Mouse (Mus musculus) cerebellum, adult 2 months (tissue): ENCODE results near the gene Bcap29. TPM values are rescaled to one million over a fixed set of nuclear protein-coding genes. Genes with fewer than 3 reads are reported as not detected.

ENCODE experiments used
- DNase-seq, 2 experiments: peaks; one replicate each; pipeline ENCODE4 v3.0.0; 2021
- H3K27ac ChIP-seq: fragments of 200-500 bp; 2 replicates; pipeline ENCODE4 v1.5.1; 2012; ENCODE audit warnings: low read length, control low read depth, inconsistent platforms; ENCODE audit not compliant: insufficient read depth
- H3K27me3 ChIP-seq: fragments of 200-500 bp; 2 replicates; pipeline ENCODE4 v1.6.1; 2012; ENCODE audit warnings: inconsistent platforms, mild to moderate bottlenecking, low read length, moderate library complexity; ENCODE audit not compliant: control insufficient read depth, insufficient read depth
- H3K4me1 ChIP-seq: fragments of 200-500 bp; 2 replicates; pipeline ENCODE4 v1.6.1; 2011; ENCODE audit warnings: low read length; ENCODE audit not compliant: control insufficient read depth, insufficient read depth
- H3K4me3 ChIP-seq: fragments of 200-500 bp; replicated peaks from 2 replicates; pipeline ENCODE3; 2011; ENCODE audit warnings: mild to moderate bottlenecking, low read depth, low read length, control low read depth; ENCODE audit not compliant: insufficient read depth
- CTCF ChIP-seq: fragments of 200-500 bp; IDR thresholded peaks from 2 replicates; pipeline ENCODE4 v1.5.1; 2011; ENCODE audit warnings: low read depth, mild to moderate bottlenecking, control low read depth, low read length, moderate library complexity, borderline replicate concordance; ENCODE audit not compliant: insufficient read depth
- POLR2A ChIP-seq: fragments of 200-500 bp; IDR thresholded peaks from 2 replicates; pipeline ENCODE4 v1.6.1; 2011; ENCODE audit warnings: low read length, control low read depth, borderline replicate concordance; ENCODE audit not compliant: insufficient read depth
- WGBS: fragments of 180-500 bp; shearing (Covaris S2); methylation state at CpG from one replicate; pipeline ENCODE4 v1.1.7; 2018; 5-methylcytosine and 5-hydroxymethylcytosine counted together
- polyA plus RNA-seq: library from polyadenylated mRNA; depleted of rRNA; stranded (reverse); fragments of >200 nt; gene quantifications from 2 replicates; pipeline ENCODE4 v1.2.3, GENCODE M21; 2012; rRNA removed

Bcap29 gene
- polyA plus RNA-seq, 1 experiment, result 33.8 TPM

- H3K4me1 ChIP-seq, result no peaks in the 10 kb centered on the region
- TF ChIP-seq CTCF, result no peak
- no peak for TF ChIP-seq POLR2A
- no peaks in the 10 kb centered on the region for H3K27me3 ChIP-seq
- WGBS, result 50% methylated on average over 2 of the region's 2 CpGs
- no peak overlapping the region for H3K27ac ChIP-seq
- DNase-seq, result no peak
- H3K4me3 ChIP-seq, result no peak overlapping the region
Observed at GRCm38 (mm10) chr12:31545219-31545618, 89.2 kb downstream of the Bcap29 start.

DNA sequence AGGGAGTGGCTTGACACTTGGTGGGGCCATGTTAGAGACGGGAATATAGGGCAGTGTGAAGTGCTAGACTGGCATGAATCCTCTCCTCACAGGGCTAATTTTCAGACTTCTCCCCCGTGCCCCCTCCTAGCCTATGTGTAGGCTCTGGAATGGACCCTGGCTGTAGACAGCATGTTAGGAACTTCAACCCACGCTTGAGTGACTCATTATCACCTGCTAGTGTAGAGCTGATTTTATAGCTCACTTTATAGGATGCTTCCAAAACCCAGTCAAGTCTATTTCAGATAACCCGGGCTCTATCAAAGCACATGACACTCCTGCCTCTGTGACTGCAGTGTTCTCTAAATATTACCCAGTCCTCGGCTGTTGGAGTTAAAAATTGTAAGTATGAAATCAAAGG lies 92.9 kb downstream of the Bcap29 start:
- 86% methylated on average over 5 of the region's 5 CpGs for WGBS
- Histone ChIP-seq H3K27ac (no peak overlapping the region), H3K4me3 (no peak overlapping the region)

More for the DNA sequence above, 92.9 kb downstream of the Bcap29 start:
- no peak for TF ChIP-seq CTCF
- TF ChIP-seq POLR2A, result no peak
- no peaks in the 10 kb centered on the region for H3K4me1 ChIP-seq
- no peak for DNase-seq
- no peaks in the 10 kb centered on the region for H3K27me3 ChIP-seq

Other genes starting within 250 kb of the Bcap29 start
- 0.08 TPM in 2 replicates for gene Slc26a3, start 243.8 kb downstream of the Bcap29 start, polyA plus RNA-seq
- gene Cbll1, start 135.0 kb downstream of the Bcap29 start, polyA plus RNA-seq, result 11.3 and 13.3 TPM in 2 replicates
- gene Slc26a4, start 74.7 kb downstream of the Bcap29 start, polyA plus RNA-seq, result 0.05 TPM in 1 of 2 replicates, not detected in the other
- 8.3 and 8.4 TPM in 2 replicates for gene Dus4l, start 20.2 kb upstream of the Bcap29 start, polyA plus RNA-seq
- 34.6 and 37.6 TPM in 2 replicates for gene Cog5, start 20.2 kb upstream of the Bcap29 start, polyA plus RNA-seq
- gene Gpr22, start 79.3 kb upstream of the Bcap29 start, polyA plus RNA-seq, result 38.5 and 48.9 TPM in 2 replicates